Mouse (Mus musculus) kidney, adult 2 months (tissue): ENCODE data around the gene Chkb.

Experiments used
- CTCF ChIP-seq: fragments of 200-500 bp; conservative IDR thresholded peaks from 2 replicates; pipeline ENCODE4 v1.5.1; 2011; ENCODE audit warnings: low read depth, mild to moderate bottlenecking, control low read depth, low read length, moderate library complexity, mixed read lengths; ENCODE audit not compliant: insufficient read depth, insufficient read length
- POLR2A ChIP-seq: fragments of 200-500 bp; IDR thresholded peaks from one replicate; pipeline ENCODE4 v1.6.1; 2011; ENCODE audit warnings: low read depth, low read length, control low read depth

DNA sequence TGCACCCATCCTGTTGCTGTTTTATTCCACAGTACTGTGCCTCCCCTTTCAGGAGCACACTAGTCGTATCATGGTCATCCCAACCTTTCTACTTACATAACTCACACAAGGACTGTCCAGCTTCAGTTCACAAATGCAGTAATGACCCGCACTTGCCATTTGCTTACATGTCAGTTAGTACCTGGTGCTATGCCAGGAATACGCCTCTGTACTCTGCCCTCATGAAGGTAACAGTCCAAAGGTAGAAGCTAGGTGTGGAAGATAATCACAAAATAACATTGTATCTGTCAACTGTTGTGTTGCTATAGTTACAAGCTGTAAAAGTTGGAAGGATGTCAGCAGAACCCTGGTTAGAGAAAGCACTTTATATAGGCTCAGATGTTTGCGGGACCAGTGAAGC lies 32.8 kb downstream of the Chkb start:
- TF ChIP-seq CTCF = no peak
- TF ChIP-seq POLR2A = no peak
